Mouse (Mus musculus) midbrain, postnatal 0 days (tissue): ENCODE measurements around the gene Cadm1. TPM values are rescaled to one million over a fixed set of nuclear protein-coding genes. Genes with fewer than 3 reads are reported as not detected.

Source experiments
- ATAC-seq: fragments of 200-750 bp; cut with Nextera tagmentation; 2 replicates; pipeline ENCODE4 v1.8.0; 2017; ENCODE audit warnings: moderate number of reproducible peaks, mild to moderate bottlenecking, moderate TSS enrichment, moderate library complexity; ENCODE audit not compliant: low FRiP score
- DNase-seq: peaks from one replicate; pipeline ENCODE4 v3.0.0-alpha.2; 2015; ENCODE audit warnings: low spot score
- H3K27ac ChIP-seq: fragments of 300-500 bp; sonication (generic); 2 replicates; pipeline ENCODE4 v1.5.1; 2014; ENCODE audit warnings: low read depth, mild to moderate bottlenecking, low read length, mixed read lengths
- H3K27me3 ChIP-seq: fragments of 300-500 bp; sonication (generic); 2 replicates; pipeline ENCODE4 v1.6.1; 2014; ENCODE audit warnings: low read length, control low read depth, mixed read lengths; ENCODE audit not compliant: insufficient read depth
- H3K36me3 ChIP-seq: fragments of 300-500 bp; sonication (generic); 2 replicates; pipeline ENCODE4 v1.6.1; 2014; ENCODE audit warnings: low read length, control low read depth, mixed read lengths; ENCODE audit not compliant: insufficient read depth
- H3K4me1 ChIP-seq: fragments of 300-500 bp; sonication (generic); 2 replicates; pipeline ENCODE4 v1.6.1; 2014; ENCODE audit warnings: mild to moderate bottlenecking, control low read depth, antibody characterized with exemption, low read length, mixed read lengths; ENCODE audit not compliant: insufficient read depth
- H3K4me2 ChIP-seq: fragments of 300-500 bp; sonication (generic); 2 replicates; pipeline ENCODE4 v1.6.1; 2014; ENCODE audit warnings: low read depth, mild to moderate bottlenecking, low read length, mixed read lengths; ENCODE audit not compliant: poor library complexity, severe bottlenecking
- H3K4me3 ChIP-seq: fragments of 300-500 bp; sonication (generic); 2 replicates; pipeline ENCODE4 v1.5.1; 2014; ENCODE audit warnings: low read depth, mild to moderate bottlenecking, low read length, moderate library complexity
- H3K9ac ChIP-seq: fragments of 300-500 bp; sonication (generic); replicated peaks from 2 replicates; pipeline ENCODE4 v1.6.1; 2014; ENCODE audit warnings: mild to moderate bottlenecking, low read length, moderate library complexity, mixed read lengths; ENCODE audit not compliant: poor library complexity, severe bottlenecking
- H3K9me3 ChIP-seq: fragments of 300-500 bp; sonication (generic); 2 replicates; pipeline ENCODE4 v1.6.1; 2016; ENCODE audit warnings: low read length, control low read depth
- CTCF ChIP-seq: IDR thresholded peaks from 2 replicates; pipeline ENCODE4 v1.5.1; 2016; ENCODE audit warnings: antibody characterized with exemption, mild to moderate bottlenecking
- WGBS: fragments of 180-500 bp; shearing (Covaris S2); extraction: QIAGEN DNeasy Blood & Tissue Kit; methylation state at CpG from one replicate; pipeline ENCODE4 v1.1.7; 2014; 5-methylcytosine and 5-hydroxymethylcytosine counted together
- polyA plus RNA-seq: library from polyadenylated mRNA; unstranded; fragments of >200 nt; fragmentation: Nextera tagmentation; extraction: Ambion mirVana; gene quantifications from 2 replicates; pipeline ENCODE4 v1.2.1, GENCODE M21; 2015
- total RNA-seq: library from RNA; depleted of rRNA; stranded (reverse); fragments of >200 nt; gene quantifications from 2 replicates; pipeline ENCODE4 v1.2.3, GENCODE M21; 2014

Gene Cadm1
- total and polyA plus RNA-seq, 2 experiments from 2014 or later: 200 to 367 TPM

DNA sequence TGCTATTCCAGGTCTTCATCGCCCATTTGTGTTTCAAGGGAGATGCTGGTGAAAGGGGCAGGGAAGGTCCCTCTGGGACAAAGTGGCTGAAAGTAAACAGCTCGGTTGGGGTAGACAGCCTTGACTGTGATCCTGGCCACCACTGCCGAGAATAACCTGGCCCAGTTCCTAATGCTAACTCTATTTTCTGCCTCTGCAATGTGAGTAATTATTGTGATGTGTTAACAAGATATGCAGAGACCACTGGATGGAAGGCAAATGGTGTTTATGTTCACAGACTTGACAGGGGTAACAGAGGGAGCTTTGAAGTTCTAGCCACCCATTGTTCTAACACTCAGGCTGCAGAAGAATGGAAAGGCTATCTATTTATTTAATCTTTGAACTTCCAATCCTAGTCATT is 21.9 kb upstream of the Cadm1 start:
- no peak for TF ChIP-seq CTCF
- WGBS: 55% methylated on average over 3 of the region's 3 CpGs
- Histone ChIP-seq H3K4me3 (no peak overlapping the region), H3K4me1 (no peaks in the 10 kb centered on the region), H3K27me3 (no peaks in the 10 kb centered on the region), H3K27ac (no peak overlapping the region), H3K36me3 (no peaks in the 10 kb centered on the region), H3K9ac (no peak overlapping the region), H3K9me3 (no peaks in the 10 kb centered on the region), H3K4me2 (no peak overlapping the region)
- no peak for ATAC-seq
- no peak for DNase-seq

DNA sequence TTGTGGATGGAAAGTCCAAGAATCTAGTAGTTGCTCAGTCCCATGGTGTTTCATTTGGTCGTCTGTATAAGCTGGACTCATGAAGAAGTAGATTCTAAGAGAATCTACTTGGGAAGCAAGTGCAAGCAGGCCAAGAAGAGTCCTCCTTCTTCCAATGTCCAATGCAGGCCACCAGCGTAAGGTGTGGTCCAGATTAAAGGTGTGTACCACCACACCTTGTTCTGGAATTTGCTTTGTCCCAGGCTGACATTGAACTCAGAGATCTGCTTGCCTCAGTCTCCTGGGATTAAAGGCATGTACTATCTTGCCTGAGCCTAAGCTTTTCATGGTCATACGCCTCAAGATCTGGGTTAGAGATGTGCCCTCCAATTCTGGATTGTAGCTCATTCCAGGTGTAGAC is 17.5 kb upstream of the Cadm1 start:
- H3K36me3 ChIP-seq: no peaks in the 10 kb centered on the region
- no peak overlapping the region for H3K27ac ChIP-seq
- WGBS: 96% methylated on average over 3 of the region's 3 CpGs

DNA sequence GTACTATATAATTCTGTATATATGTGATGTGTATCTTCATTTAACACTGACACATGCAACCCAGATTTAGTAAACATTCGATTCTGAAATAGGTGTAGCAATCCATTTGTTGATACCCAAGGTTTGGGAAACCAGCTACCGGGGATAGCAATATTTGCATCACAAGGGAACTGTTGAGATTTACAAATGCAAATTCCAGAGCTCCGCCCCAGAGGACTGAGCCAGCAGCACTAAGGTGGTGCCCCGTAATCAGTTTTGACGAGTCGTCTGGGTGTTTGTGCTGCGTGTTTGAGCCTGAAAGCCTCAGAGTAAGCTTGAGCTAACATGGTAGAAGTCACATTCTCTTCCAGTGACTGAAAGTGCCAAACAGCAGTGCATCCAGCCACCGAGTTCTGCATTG is 15.7 kb upstream of the Cadm1 start:
- ATAC-seq: no peak
- WGBS: 18% methylated on average over 8 of the region's 8 CpGs
- Histone ChIP-seq H3K4me2 (no peak overlapping the region), H3K27me3 (no peaks in the 10 kb centered on the region), H3K4me3 (no peak overlapping the region), H3K9ac (no peak overlapping the region), H3K36me3 (no peaks in the 10 kb centered on the region), H3K4me1 (no peaks in the 10 kb centered on the region), H3K9me3 (no peaks in the 10 kb centered on the region), H3K27ac (no peak overlapping the region)
- no peak for TF ChIP-seq CTCF
- no peak for DNase-seq

More for the DNA sequence above, 17.5 kb upstream of the Cadm1 start:
- H3K4me2 ChIP-seq: no peak overlapping the region
- DNase-seq (no peak), ATAC-seq (no peak)
- no peaks in the 10 kb centered on the region for H3K9me3 ChIP-seq
- H3K9ac ChIP-seq: no peak overlapping the region
- no peak for TF ChIP-seq CTCF
- no peaks in the 10 kb centered on the region for H3K4me1 ChIP-seq
- no peaks in the 10 kb centered on the region for H3K27me3 ChIP-seq
- H3K4me3 ChIP-seq: no peak overlapping the region

DNA sequence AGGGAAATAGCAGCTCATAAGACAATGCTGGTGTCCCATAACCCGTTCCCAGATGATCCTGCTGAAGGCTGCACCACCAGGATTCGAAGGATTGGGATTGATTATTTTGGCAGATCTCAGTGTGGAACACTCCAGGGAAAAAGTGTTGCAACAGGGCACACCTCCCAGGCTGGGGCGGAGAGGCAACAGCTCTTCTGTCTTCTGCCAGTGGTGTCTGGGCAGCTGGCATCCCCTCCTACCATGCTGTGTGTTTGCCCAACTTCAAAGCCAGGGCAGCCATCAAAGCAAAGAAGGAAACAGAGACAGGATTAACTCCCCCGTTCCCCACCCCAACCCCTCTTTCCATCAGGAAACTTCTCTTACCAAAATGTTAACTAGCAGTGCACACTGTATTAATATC is 13.7 kb upstream of the Cadm1 start:
- no peak for ATAC-seq
- H3K27me3 ChIP-seq: no peaks in the 10 kb centered on the region
- no peaks in the 10 kb centered on the region for H3K36me3 ChIP-seq
- H3K4me1 ChIP-seq: no peaks in the 10 kb centered on the region
- 41% methylated on average over 4 of the region's 4 CpGs for WGBS
- no peak for TF ChIP-seq CTCF
- no peak overlapping the region for H3K9ac ChIP-seq
- no peak overlapping the region for H3K4me2 ChIP-seq
- H3K9me3 ChIP-seq: no peaks in the 10 kb centered on the region
- no peak overlapping the region for H3K27ac ChIP-seq
- no peak overlapping the region for H3K4me3 ChIP-seq
- no peak for DNase-seq

DNA sequence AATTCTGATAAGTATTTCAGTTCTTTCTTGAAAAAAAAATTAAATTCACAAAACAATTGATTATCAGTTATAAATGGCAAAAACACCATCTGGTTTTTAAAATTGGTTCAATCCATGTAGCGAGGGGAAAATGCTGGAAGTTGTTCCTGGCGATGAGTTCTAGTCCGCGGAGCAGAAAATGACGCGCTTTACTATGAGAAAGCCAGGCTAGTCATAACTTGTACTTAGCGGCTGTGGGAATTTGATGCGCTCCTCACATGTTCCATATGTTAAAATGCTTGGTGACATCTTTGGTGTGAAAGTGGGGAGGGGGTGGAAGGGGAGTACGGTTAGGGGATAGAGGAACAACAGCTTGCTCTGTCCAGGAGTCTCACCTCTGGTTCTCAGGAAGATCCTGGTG is 2.7 kb upstream of the Cadm1 start:
- ATAC-seq (no peak), DNase-seq (no peak)
- no peak overlapping the region for H3K4me3 ChIP-seq
- H3K27ac ChIP-seq: no peak overlapping the region
- no peak overlapping the region for H3K4me2 ChIP-seq
- TF ChIP-seq CTCF: no peak
- 98% methylated on average over 9 of the region's 9 CpGs for WGBS
- no peaks in the 10 kb centered on the region for H3K27me3 ChIP-seq
- H3K9ac ChIP-seq: no peak overlapping the region
- H3K9me3 ChIP-seq: no peaks in the 10 kb centered on the region
- H3K4me1 ChIP-seq: no peaks in the 10 kb centered on the region
- H3K36me3 ChIP-seq: no peaks in the 10 kb centered on the region

DNA sequence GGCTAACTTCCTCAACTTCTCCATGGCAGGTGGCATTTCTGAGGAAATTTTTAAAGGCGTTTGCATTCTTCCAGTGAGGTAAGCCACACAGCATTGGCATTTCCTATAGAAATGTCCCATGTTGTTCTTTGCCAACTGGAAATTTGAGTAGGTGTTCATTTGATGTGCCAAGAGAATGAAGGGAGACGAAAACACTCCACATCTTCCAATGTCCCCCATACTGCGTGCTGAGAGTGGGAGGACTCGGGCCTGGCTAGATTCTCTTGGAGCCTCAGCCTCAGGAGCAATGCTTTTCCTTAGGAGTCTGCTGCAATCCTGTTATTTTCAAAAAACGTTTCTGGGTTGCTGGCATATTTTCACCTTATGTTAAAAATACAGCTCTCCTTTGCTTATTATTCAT is 2.2 kb upstream of the Cadm1 start:
- H3K4me1 ChIP-seq: no peaks in the 10 kb centered on the region
- H3K9ac ChIP-seq: no peak overlapping the region
- no peak overlapping the region for H3K4me3 ChIP-seq
- H3K27me3 ChIP-seq: no peaks in the 10 kb centered on the region
- no peak overlapping the region for H3K27ac ChIP-seq
- no peaks in the 10 kb centered on the region for H3K36me3 ChIP-seq
- no peak for TF ChIP-seq CTCF
- H3K4me2 ChIP-seq: no peak overlapping the region
- ATAC-seq (no peak), DNase-seq (no peak)
- H3K9me3 ChIP-seq: no peaks in the 10 kb centered on the region
- 85% methylated on average over 5 of the region's 5 CpGs for WGBS

DNA sequence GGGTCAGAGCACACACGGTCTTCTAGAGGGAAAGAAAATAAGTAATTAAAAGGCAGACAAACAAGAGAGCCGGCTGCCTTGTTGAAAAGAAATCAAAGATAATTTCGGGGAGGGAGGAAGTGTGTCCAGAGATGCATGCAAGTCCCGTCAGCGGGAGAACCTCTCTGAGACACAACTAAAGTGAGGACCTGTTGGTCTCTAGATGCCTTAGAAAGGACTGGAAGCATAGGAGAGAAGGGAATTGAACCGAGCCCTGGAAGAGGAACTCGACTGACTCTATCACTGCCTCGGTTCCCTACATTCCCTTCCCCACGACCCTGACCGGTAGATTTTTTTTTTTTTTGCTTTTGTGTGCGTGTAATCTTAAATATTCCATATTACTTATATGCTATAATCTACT is 791 bp upstream of the Cadm1 start:
- DNase-seq: no peak
- WGBS: 5% methylated on average over 11 of the region's 11 CpGs
- ATAC-seq: no peak
- Histone ChIP-seq H3K36me3 (no peaks in the 10 kb centered on the region), H3K9me3 (no peaks in the 10 kb centered on the region), H3K4me1 (peaks cover 3% of the 10 kb centered on the region), H3K4me2 (peak overlapping the region; percentile 57), H3K9ac (0 out of 2 replicates have a peak overlapping the region, but pooled peaks have one; percentile 94), H3K27me3 (no peaks in the 10 kb centered on the region), H3K27ac (peak overlapping the region; percentile 85), H3K4me3 (peak overlapping the region; percentile 92)
- TF ChIP-seq CTCF: no peak
